Mouse (Mus musculus): ENCODE measurements around the gene Mfrp. TPM values are rescaled to one million over a fixed set of nuclear protein-coding genes. Genes with fewer than 3 reads are reported as not detected.
"Not testable (repeated sequence)": the region's sequence is repeated elsewhere in the genome, so short reads cannot be mapped to it uniquely, and the experiment has no call there.

The Mfrp gene
- polyA plus RNA-seq, 1 experiment from 2014 or later = 0.14 TPM

GRCm38 (mm10) chr9:44106182-44106581 lies 4.7 kb downstream of the Mfrp start:
- Histone ChIP-seq H3K9me3 (ENCODE audit: control insufficient read depth, low read length) (no peaks in the 10 kb centered on the region), H3K27me3 (replicated peaks; ENCODE audit: control insufficient read depth, insufficient read depth, low read length) (no peaks in the 10 kb centered on the region), H3K4me1 (replicated peaks; ENCODE audit: control insufficient read depth, insufficient read depth, low read length) (peaks cover 38% of the 10 kb centered on the region), H3K4me2 (no peak overlapping the region), H3K27ac (ENCODE audit: low read depth, low read length) (no peak overlapping the region), H3K9ac (ENCODE audit: low read depth, low read length) (no peak overlapping the region), H3K36me3 (ENCODE audit: control insufficient read depth, insufficient read depth, low read length) (peaks cover 11% of the 10 kb centered on the region), H3K4me3 (ENCODE audit: low read depth, low read length) (no peak overlapping the region)
- DNase-seq (ENCODE audit: low spot score) = no peak
- WGBS = 93% methylated on average over 7 of the region's 7 CpGs
- no peak for ATAC-seq (replicated peaks; ENCODE audit: low FRiP score)

GRCm38 (mm10) chr9:44106596-44106995 lies 5.1 kb downstream of the Mfrp start:
- WGBS = 80% methylated on average over 4 of the region's 4 CpGs
- Histone ChIP-seq H3K9me3 (ENCODE audit: control insufficient read depth, low read length) (no peaks in the 10 kb centered on the region), H3K27ac (ENCODE audit: low read depth, low read length) (no peak overlapping the region), H3K4me1 (replicated peaks; ENCODE audit: control insufficient read depth, insufficient read depth, low read length) (peaks cover 38% of the 10 kb centered on the region), H3K9ac (ENCODE audit: low read depth, low read length) (no peak overlapping the region), H3K27me3 (replicated peaks; ENCODE audit: control insufficient read depth, insufficient read depth, low read length) (no peaks in the 10 kb centered on the region), H3K4me2 (no peak overlapping the region), H3K4me3 (ENCODE audit: low read depth, low read length) (no peak overlapping the region), H3K36me3 (ENCODE audit: control insufficient read depth, insufficient read depth, low read length) (peaks cover 11% of the 10 kb centered on the region)
- ATAC-seq (replicated peaks; ENCODE audit: low FRiP score) = no peak
- no peak for DNase-seq (ENCODE audit: low spot score)

- Histone ChIP-seq H3K27me3 (replicated peaks; ENCODE audit: control insufficient read depth, insufficient read depth, low read length) (no peaks in the 10 kb centered on the region), H3K4me1 (replicated peaks; ENCODE audit: control insufficient read depth, insufficient read depth, low read length) (peaks cover 38% of the 10 kb centered on the region), H3K9me3 (ENCODE audit: control insufficient read depth, low read length) (no peaks in the 10 kb centered on the region), H3K27ac (ENCODE audit: low read depth, low read length) (no peak within 1 kb of the TSS), H3K4me3 (ENCODE audit: low read depth, low read length) (no peak within 1 kb of the TSS), H3K9ac (ENCODE audit: low read depth, low read length) (no peak within 1 kb of the TSS), H3K36me3 (ENCODE audit: control insufficient read depth, insufficient read depth, low read length) (peaks cover 11% of the 10 kb centered on the region), H3K4me2 (0 out of 2 replicates have a peak within 1 kb of the TSS, but pooled peaks have one; percentile 9)
- no peak for DNase-seq (ENCODE audit: low spot score)
- ATAC-seq (replicated peaks; ENCODE audit: low FRiP score) = no peak
- WGBS = 72% methylated on average over 8 of the region's 8 CpGs
These were observed 5.6 kb downstream of the Mfrp start, which contains the start of gene C1qtnf5 for GRCm38 (mm10) chr9:44107110-44107509. Gene C1qtnf5, plus strand, starts transcription at chr9:44107245.

- Histone ChIP-seq H3K4me2 (0 out of 2 replicates have a peak overlapping the region, but pooled peaks have one; percentile 9), H3K9me3 (ENCODE audit: control insufficient read depth, low read length) (no peaks in the 10 kb centered on the region), H3K4me1 (replicated peaks; ENCODE audit: control insufficient read depth, insufficient read depth, low read length) (peaks cover 38% of the 10 kb centered on the region), H3K27ac (ENCODE audit: low read depth, low read length) (no peak overlapping the region), H3K27me3 (replicated peaks; ENCODE audit: control insufficient read depth, insufficient read depth, low read length) (no peaks in the 10 kb centered on the region), H3K9ac (ENCODE audit: low read depth, low read length) (no peak overlapping the region), H3K4me3 (ENCODE audit: low read depth, low read length) (no peak overlapping the region), H3K36me3 (ENCODE audit: control insufficient read depth, insufficient read depth, low read length) (peaks cover 11% of the 10 kb centered on the region)
- DNase-seq (ENCODE audit: low spot score) (no peak), ATAC-seq (replicated peaks; ENCODE audit: low FRiP score) (no peak)
- WGBS = 56% methylated on average over 25 of the region's 25 CpGs
These were observed 6.1 kb downstream of the Mfrp start for GRCm38 (mm10) chr9:44107557-44108179.

- Histone ChIP-seq H3K4me1 (replicated peaks; ENCODE audit: control insufficient read depth, insufficient read depth, low read length) (peaks cover 38% of the 10 kb centered on the region), H3K36me3 (ENCODE audit: control insufficient read depth, insufficient read depth, low read length) (peaks cover 11% of the 10 kb centered on the region), H3K4me2 (peak overlapping the region; percentile 52), H3K4me3 (ENCODE audit: low read depth, low read length) (0 out of 2 replicates have a peak overlapping the region, but pooled peaks have one; percentile 4), H3K27me3 (replicated peaks; ENCODE audit: control insufficient read depth, insufficient read depth, low read length) (no peaks in the 10 kb centered on the region), H3K9me3 (ENCODE audit: control insufficient read depth, low read length) (no peaks in the 10 kb centered on the region), H3K27ac (ENCODE audit: low read depth, low read length) (no peak overlapping the region), H3K9ac (ENCODE audit: low read depth, low read length) (no peak overlapping the region)
- WGBS = 81% methylated on average over 31 of the region's 31 CpGs
- ATAC-seq (replicated peaks; ENCODE audit: low FRiP score) (no peak), DNase-seq (ENCODE audit: low spot score) (no peak)
These were observed 6.9 kb downstream of the Mfrp start for GRCm38 (mm10) chr9:44108269-44109055.

GRCm38 (mm10) chr9:44109360-44110095 lies 8.0 kb downstream of the Mfrp start:
- Histone ChIP-seq H3K4me1 (replicated peaks; ENCODE audit: control insufficient read depth, insufficient read depth, low read length) (peaks cover 38% of the 10 kb centered on the region), H3K9me3 (ENCODE audit: control insufficient read depth, low read length) (no peaks in the 10 kb centered on the region), H3K9ac (ENCODE audit: low read depth, low read length) (0 out of 2 replicates have a peak overlapping the region, but pooled peaks have one; percentile 22), H3K36me3 (ENCODE audit: control insufficient read depth, insufficient read depth, low read length) (peaks cover 11% of the 10 kb centered on the region), H3K4me2 (peak overlapping the region; percentile 52), H3K27ac (ENCODE audit: low read depth, low read length) (no peak overlapping the region; the same call in 1 of the 2 replicates), H3K4me3 (ENCODE audit: low read depth, low read length) (0 out of 2 replicates have a peak overlapping the region, but pooled peaks have one; percentile 8), H3K27me3 (replicated peaks; ENCODE audit: control insufficient read depth, insufficient read depth, low read length) (no peaks in the 10 kb centered on the region)
- DNase-seq (ENCODE audit: low spot score) (peak; percentile 70), ATAC-seq (replicated peaks; ENCODE audit: low FRiP score) (no peak)
- WGBS = 31% methylated on average over 9 of the region's 9 CpGs

- Histone ChIP-seq H3K4me3 (ENCODE audit: low read depth, low read length) (0 out of 2 replicates have a peak overlapping the region, but pooled peaks have one; percentile 10), H3K4me2 (peak overlapping the region; percentile 61), H3K4me1 (replicated peaks; ENCODE audit: control insufficient read depth, insufficient read depth, low read length) (peaks cover 38% of the 10 kb centered on the region), H3K36me3 (ENCODE audit: control insufficient read depth, insufficient read depth, low read length) (peaks cover 11% of the 10 kb centered on the region)
- not testable (repeated sequence) for H3K9me3 ChIP-seq (ENCODE audit: control insufficient read depth, low read length); DNase-seq (ENCODE audit: low spot score); H3K27me3 ChIP-seq (replicated peaks; ENCODE audit: control insufficient read depth, insufficient read depth, low read length); H3K27ac ChIP-seq (ENCODE audit: low read depth, low read length); ATAC-seq (replicated peaks; ENCODE audit: low FRiP score); H3K9ac ChIP-seq (ENCODE audit: low read depth, low read length)
- WGBS = 72% methylated on average over 9 of the region's 12 CpGs
These were observed 10.4 kb downstream of the Mfrp start for GRCm38 (mm10) chr9:44111909-44112308.

GRCm38 (mm10) chr9:44113105-44113789 lies 11.7 kb downstream of the Mfrp start, which contains the start of the genes Gm49380 and Rnf26:
Gene Gm49380, minus strand, starts transcription at chr9:44113500.
Gene Rnf26, minus strand, starts transcription at chr9:44113517.
- H3K27me3 ChIP-seq (replicated peaks; ENCODE audit: control insufficient read depth, insufficient read depth, low read length) = no peaks in the 10 kb centered on the region
- H3K4me3 ChIP-seq (ENCODE audit: low read depth, low read length) = peak within 1 kb of the TSS; percentile 82
- H3K4me2 ChIP-seq = peak within 1 kb of the TSS; percentile 61
- ATAC-seq (replicated peaks; ENCODE audit: low FRiP score) (peak; percentile 94), DNase-seq (ENCODE audit: low spot score) (peak; percentile 89)
- no peaks in the 10 kb centered on the region for H3K9me3 ChIP-seq (ENCODE audit: control insufficient read depth, low read length)
- H3K36me3 ChIP-seq (ENCODE audit: control insufficient read depth, insufficient read depth, low read length) = peaks cover 7% of the 10 kb centered on the region
- H3K9ac ChIP-seq (ENCODE audit: low read depth, low read length) = peak within 1 kb of the TSS; percentile 85
- WGBS = under 1% methylated on average over 49 of the region's 51 CpGs
- H3K27ac ChIP-seq (ENCODE audit: low read depth, low read length) = peak within 1 kb of the TSS; percentile 30; the same call in 1 of the 2 replicates
- H3K4me1 ChIP-seq (replicated peaks; ENCODE audit: control insufficient read depth, insufficient read depth, low read length) = peaks cover 25% of the 10 kb centered on the region
